Mouse (Mus musculus) spleen, postnatal 4 days (tissue): ENCODE data around the gene Hist1h2ak.
"Not testable (repeated sequence)": the region's sequence is repeated elsewhere in the genome, so short reads cannot be mapped to it uniquely, and the experiment has no call there.

Experiments
- DNase-seq, 2 experiments: peaks; one replicate each; pipeline ENCODE4 v3.0.0; 2022; ENCODE audit warnings: low spot score in 2 of 2

Hist1h2ak gene

GRCm38 (mm10) chr13:21753524-21754285 lies at the start of gene Hist1h2ak, which contains the start of gene Hist1h2bn:
TSS of gene Hist1h2ak (minus strand) at chr13:21753827.
TSS of gene Hist1h2bn (plus strand) at chr13:21754123.
- peak; percentile 86 to 92 for DNase-seq

GRCm38 (mm10) chr13:21803058-21803457 lies 49.4 kb upstream of the Hist1h2ak start:
- DNase-seq, result not testable (repeated sequence)

DNA sequence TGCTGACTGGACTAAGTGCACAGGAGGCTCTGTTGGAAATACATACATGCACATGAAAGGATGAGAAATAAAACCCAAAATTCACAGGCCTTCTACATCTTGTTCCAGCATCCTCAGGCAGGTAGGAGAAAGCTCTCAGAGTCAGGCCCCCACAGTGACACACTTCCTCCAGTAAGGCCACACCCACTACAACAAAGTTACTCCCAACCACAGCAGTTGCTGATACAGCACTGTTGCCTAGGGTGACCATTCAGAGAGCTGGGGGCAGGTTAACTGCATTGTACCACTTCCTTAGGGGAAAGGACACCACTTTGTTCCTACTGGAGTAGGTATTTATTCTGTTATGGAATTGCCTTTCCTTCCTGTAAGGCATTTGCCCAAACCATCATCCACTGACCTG lies 43.5 kb upstream of the Hist1h2ak start:
- not testable (repeated sequence) for DNase-seq

DNA sequence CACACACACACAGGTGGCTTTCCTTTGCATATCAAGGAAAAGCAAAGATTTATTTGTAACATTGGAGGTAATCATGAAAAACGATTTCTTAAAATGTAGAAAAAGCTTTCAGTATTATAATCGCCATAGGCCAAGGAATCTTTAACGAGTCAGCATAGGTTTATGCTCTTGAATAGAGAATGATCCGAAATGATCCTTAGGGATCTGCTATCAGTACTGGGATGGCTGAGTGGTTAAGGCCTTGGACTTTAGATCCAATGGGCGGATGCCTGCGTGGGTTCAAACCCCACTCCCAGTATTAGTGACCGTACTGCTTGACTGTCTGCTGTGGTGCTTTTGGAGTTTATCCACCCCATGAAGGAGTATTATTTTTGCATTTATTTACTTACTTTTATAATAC lies 42.0 kb upstream of the Hist1h2ak start:
- no peak for DNase-seq

- no peak for DNase-seq
Measured at GRCm38 (mm10) chr13:21790601-21791283, 37.1 kb upstream of the Hist1h2ak start.

GRCm38 (mm10) chr13:21789925-21790324 lies 36.3 kb upstream of the Hist1h2ak start:
- no peak for DNase-seq

GRCm38 (mm10) chr13:21787760-21788593 lies 34.4 kb upstream of the Hist1h2ak start:
- no peak for DNase-seq

GRCm38 (mm10) chr13:21786899-21787629 lies 33.4 kb upstream of the Hist1h2ak start, which contains the start of the genes Hist1h2an and Hist1h2bp:
TSS of gene Hist1h2an (minus strand) at chr13:21787218.
TSS of gene Hist1h2bp (plus strand) at chr13:21787461.
- peak; percentile 86 to 91 for DNase-seq

GRCm38 (mm10) chr13:21786189-21786898 lies 32.7 kb upstream of the Hist1h2ak start:
- peak in 1 of 2 experiments; percentile 32 for DNase-seq

- DNase-seq, result peak in 1 of 2 experiments; percentile 16
Measured at GRCm38 (mm10) chr13:21784311-21784710, 30.7 kb upstream of the Hist1h2ak start.

DNA sequence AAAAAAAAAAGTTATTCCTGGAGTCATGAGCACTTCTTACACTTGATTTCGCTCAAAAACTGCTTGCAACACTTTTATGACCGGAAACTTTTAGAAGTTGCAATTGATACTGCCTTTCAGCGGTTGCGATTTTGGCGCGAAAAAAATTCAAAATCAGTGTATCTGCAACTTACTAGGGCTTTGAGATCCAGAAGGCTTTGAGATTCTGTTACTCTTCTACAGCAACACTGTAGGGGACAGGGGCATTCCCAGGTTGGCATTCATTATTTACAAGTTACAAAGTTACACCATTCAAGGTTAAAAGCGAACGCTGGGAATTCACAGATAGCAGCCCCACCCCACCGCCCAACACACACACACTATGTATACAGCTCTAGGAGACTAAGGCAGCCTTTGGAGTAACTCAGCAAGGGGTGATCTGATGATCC lies 30.1 kb upstream of the Hist1h2ak start:
- DNase-seq, result peak; percentile 64 to 76

- DNase-seq, result peak; percentile 74 to 86
Measured at GRCm38 (mm10) chr13:21783255-21783617, 29.6 kb upstream of the Hist1h2ak start, which contains the start of gene Hist1h3i. TSS of gene Hist1h3i (minus strand) at chr13:21783370.

GRCm38 (mm10) chr13:21782361-21783254 lies 29.0 kb upstream of the Hist1h2ak start:
- DNase-seq, result peak; percentile 58 to 78

- no peak for DNase-seq
Measured at GRCm38 (mm10) chr13:21781639-21782038, 28.0 kb upstream of the Hist1h2ak start.

DNA sequence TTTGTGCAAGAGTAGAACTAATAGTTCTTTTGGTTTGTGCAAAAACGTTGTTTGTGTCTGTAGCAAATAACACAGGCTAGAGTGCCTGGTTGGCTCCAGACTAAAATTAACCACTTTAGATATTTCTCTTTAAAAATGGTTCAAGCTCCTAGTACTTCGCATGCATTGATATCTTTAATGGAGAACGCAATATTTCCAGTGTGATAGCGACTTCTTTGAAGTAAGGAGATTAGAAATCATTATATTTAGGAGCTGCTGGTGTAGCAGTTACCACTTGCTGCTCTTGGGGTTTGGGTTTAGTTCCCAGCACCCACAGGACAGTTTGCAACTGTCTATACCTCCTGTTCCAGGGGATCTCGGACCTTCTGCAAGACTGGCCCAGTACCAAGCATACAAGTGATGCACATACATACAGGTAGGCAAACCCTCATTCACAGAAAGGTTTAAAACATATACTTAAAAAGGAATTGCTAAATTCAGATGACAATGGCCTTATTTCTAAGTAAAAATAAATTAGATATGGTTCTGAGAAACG lies 27.5 kb upstream of the Hist1h2ak start:
- DNase-seq, result peak in 1 of 2 experiments; percentile 15

- peak; percentile 88 to 95 for DNase-seq
Measured at GRCm38 (mm10) chr13:21779767-21780731, 26.4 kb upstream of the Hist1h2ak start, which contains the start of gene Hist1h1b. TSS of gene Hist1h1b (minus strand) at chr13:21780625.

DNA sequence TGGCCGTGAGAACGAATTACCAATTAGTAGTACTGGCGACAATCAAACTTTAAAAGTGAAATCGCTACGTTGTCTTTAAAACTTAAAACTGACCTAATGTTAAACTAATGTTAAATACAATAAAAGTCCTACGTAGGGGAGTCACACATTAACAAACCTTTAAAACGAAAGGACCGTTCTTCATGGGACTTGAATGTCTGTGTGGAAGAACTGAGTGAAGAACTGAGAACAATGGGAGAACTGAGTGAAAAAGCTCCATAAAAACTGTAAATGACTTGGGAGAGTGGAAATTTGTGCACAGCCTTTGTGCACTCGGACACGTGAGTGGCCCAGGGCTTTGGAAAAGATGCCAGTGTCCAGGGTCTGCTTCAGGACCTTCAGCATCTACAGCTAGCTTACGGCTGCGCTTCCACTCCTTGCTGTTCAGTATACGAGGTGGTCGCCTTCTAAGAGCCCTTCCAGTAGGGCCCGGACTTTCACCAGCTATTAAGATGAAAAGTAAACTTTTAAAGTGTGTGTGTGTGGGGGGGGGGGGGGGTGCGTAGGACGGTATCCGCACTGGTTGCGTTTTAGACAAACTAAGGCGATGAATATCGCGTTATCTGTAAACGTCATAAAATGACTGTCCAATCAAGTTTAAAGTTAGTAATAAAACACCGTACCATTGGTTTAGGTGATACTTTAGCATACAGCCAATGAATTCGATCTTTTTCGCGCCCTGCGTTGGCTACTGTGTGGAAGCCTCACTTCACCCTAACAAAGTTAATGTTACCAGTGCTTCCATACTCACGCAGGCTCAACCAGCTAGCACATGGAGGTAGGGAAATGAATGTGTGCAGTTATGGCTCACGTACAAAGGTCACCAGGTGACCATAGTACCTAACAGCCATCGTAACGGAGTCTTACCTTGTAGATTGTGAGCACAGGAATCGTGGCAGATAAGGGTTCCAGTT lies 25.5 kb upstream of the Hist1h2ak start:
- peak; percentile 78 to 87 for DNase-seq
